Mouse (Mus musculus) testis, postnatal 10 days (tissue): ENCODE data around the gene Mrto4.
"Not testable (repeated sequence)": the region's sequence is repeated elsewhere in the genome, so short reads cannot be mapped to it uniquely, and the experiment has no call there.

Source experiments
- DNase-seq: peaks from one replicate; pipeline ENCODE4 v3.0.0; 2021; ENCODE audit warnings: low spot score

Gene Mrto4

GRCm38 (mm10) chr4:139351931-139352711 is at the start of gene Mrto4, which contains the start of the genes Emc1 and Ubr4:
Mrto4 (minus strand) TSS chr4:139352576.
Emc1 (plus strand) TSS chr4:139352587.
Ubr4 (plus strand) TSS chr4:139352609.
- peak; percentile 89 for DNase-seq

DNA sequence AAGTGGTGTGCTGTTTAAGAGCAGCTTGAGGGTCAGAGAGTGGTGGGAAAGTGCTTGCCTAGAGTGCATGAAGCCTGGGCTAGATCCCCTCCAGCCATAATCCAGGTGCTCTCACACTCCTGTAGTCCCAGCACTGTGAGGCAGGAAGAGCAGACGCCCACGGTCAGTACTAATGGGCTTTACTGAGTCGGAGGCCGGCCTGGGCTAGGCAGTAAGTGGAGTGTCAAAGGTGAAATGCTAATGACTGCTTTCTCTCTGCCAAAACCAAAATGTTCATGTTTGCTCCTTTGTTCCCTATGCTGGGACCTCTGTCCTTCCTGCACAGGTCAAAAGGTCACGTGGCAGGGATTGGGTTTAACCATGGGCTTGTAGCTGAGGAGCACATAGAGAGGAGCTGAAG is 48.1 kb upstream of the Mrto4 start:
- DNase-seq: no peak

DNA sequence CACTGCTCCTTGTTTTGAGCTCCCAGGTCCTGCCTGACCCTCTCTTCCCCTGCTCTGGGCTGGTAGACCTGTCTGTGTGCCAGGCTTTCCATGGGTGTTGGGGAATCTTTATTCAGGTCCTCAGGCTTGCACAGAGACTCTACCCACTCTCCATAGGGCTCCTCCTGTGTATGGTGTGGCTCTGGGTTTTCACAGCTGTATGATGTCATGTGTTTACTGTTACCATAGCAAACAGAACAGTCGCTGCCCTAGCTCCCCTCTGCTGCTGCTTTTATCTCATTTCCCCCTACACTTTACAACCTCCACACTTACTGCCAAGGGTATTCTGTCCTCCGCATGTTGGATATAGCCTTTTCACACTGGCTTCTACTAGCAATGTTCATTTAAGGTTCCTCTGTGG is 43.1 kb upstream of the Mrto4 start:
- no peak for DNase-seq

DNA sequence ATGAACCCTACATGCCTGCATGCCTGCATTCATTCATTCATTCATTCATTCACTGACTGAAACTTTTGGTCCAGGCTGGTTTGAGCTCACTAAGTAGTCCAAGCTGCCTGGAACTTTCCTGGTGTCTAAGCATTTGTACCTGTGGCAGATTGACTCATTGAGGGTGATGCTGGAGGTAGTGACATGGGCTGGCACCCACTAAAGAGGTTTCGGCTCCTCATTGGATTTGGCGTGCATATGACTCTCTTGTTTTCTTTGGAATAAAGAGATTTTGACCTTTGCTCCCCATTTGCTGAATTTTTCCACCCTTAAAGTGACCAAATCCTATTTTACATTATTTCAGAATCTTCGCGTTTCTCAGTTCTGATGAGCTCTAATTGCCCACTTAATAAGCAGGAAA is 37.2 kb upstream of the Mrto4 start:
- no peak for DNase-seq

DNA sequence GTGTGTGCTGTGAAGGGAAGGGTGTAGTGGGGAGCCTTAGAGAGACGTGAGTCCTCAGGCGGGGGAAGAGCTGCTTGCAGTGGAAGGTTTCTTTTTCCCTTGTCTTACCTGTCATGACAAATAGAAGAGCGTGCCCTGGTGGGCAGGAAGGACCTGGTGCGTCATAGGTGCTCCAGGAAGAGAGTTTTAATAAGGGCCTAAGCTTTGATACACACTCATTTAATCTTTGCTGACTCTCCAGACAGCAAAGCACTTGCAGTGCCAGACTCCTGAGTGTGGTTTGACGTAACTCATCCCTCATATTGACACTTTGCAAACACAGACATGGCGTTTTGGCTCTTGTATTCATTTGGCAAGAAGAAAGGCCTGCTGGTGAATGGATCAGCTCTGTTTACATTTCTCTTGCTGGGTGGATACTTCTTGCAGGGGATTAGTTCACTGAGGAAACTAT is 34.5 kb upstream of the Mrto4 start:
- DNase-seq: no peak

- not testable (repeated sequence) for DNase-seq
Measured at GRCm38 (mm10) chr4:139385841-139386240, 33.5 kb upstream of the Mrto4 start.

DNA sequence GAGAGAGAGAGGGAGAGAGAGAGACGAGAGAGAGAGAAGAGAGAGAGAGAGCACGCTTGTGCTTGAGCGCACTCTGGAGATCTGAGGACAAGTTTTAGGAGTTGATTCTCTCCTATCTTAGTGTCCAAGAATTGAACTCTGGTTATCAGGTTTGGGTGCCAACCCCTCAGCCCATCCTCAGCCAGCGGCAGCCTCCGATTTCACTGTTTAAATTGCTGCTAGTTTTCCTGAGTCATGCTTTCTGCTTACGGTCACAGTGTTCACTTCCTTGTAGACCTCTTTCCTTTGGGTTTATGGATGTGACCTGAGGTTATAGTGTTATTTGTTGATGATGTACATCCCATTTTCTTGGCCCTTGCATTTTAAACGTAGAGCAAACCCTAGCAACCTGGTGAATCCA is 29.9 kb upstream of the Mrto4 start:
- DNase-seq: no peak

DNA sequence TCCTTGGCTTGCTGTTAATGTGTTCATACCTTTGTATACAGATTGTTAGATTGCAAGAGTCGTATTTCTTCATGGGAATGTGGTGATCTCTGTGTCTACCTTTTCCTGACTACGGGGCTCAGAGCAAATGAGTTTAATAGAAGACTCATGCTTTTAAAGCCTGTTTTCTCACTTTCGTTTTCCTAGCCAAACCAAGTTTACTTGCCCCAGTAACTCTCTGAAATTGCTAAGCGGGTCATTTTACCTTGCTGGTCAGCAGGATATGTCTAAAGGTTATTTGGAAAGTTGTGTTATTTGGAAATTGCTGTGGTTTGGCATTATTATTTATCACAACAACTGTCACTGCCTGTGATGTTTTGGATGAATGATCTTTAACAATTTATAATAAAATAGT is 29.1 kb upstream of the Mrto4 start:
- no peak for DNase-seq

DNA sequence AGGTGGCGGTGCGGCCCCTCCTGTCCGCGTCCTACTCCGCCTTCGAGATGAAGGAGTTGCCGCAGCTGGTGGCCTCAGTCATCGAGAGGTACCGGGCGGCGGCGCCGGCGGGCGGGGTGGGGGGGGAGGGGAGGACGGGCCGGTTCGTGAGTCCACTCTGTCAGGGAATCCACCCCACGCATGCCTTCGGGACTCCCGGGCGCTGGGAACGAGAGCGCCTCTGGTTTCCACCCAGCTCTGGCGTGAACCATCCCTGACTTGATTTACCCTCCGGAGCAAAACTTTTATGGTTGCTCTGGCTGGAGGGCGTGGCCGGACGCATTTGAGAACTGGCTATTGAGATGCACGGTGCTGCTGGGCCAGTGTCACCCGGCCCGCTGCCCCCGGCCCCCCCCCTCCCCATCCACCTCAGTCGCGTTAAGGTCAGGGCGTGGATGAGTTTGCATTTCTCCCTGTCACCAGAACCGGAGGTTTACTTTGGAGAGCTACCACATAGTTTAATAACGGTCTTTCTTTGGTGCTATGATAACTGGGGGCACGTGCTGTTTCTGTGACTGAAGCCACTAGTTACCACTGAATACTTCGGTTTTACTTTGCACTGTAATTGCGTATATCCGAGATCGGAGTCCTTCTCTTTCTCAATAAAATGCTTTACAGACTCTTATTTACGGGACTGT is 28.5 kb upstream of the Mrto4 start:
- peak; percentile 60 for DNase-seq

- DNase-seq: peak; percentile 100
Measured at GRCm38 (mm10) chr4:139380207-139380748, 27.9 kb upstream of the Mrto4 start.

DNA sequence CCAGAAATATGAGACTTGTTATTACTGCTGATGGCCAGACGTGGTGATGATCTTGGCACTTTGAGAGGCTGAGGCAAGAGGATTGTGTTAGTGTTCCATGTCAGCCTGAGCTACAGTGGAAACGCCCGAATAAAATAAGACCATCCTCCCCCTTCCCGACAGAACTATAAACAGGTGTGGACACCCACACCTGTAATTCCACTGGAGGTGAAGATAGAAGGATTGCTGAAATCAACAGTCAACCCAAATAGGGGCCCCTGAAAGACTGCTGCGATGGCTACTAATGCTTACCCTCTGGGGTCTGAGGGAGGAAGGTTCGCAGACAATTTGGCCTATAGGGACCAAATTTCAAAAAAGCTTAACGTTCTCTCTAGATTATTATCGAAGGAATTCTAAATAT is 27.3 kb upstream of the Mrto4 start:
- DNase-seq: no peak

- DNase-seq: no peak
Measured at GRCm38 (mm10) chr4:139373531-139373930, 21.2 kb upstream of the Mrto4 start.

- DNase-seq: no peak
Measured at GRCm38 (mm10) chr4:139373130-139373529, 20.8 kb upstream of the Mrto4 start.

DNA sequence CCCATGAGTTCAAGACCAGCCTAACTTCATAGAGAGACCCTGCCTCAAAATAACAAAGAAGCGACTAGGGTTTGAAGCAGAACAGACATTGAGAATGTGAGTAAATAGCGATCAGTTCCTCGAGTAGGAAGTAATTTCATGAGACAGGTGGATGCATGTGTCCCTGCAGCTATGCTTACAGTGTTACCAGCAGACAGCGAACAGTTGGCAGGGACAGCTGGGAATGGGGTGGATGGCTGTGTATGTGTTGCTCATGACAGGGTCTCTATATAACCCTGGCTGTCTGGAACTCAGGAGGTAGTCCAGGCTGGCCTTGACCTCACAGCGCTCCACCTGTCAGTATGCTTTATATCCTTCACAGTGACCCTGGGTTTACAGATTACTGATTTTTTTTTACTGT is 15.7 kb upstream of the Mrto4 start:
- DNase-seq: no peak

GRCm38 (mm10) chr4:139367336-139367735 is 15.0 kb upstream of the Mrto4 start:
- DNase-seq: no peak

DNA sequence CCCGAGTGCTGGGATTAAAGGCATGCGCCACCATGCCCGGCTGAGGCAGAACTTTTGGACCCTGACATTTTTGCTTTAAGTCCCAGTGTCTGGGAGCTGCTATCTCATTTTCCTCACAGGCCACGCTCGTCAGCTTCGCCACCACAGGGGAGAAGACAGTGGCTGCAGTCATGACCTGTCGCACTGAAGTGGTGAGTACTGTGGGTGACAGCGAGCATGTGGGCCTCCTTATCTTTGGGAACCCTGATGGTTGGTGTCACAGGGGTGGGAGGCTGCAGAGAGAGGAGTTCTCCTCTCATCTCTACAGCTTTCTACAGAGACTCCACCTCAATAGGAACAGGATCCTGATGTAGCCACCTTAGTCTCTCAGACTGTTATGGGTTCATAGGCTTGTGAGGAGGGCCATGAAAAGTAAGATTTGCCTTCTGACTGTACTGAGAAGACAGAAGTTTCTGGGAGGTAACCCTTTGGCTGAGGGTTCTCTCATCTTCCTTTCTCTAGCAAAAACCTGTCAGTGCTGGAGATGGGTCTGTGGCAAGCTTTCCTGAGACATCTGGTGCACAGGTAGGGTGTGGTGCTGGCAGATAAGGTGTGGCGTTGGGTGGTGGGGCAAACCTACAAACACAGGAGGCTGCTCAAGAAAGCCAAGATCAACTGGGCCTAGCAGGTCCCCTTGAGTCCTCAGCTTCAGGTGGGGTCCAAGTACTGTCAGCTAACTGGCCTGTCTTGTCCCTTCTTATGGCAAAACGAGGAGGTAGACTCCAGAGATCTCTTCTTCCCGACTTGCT is 8.6 kb upstream of the Mrto4 start:
- DNase-seq: no peak

DNA sequence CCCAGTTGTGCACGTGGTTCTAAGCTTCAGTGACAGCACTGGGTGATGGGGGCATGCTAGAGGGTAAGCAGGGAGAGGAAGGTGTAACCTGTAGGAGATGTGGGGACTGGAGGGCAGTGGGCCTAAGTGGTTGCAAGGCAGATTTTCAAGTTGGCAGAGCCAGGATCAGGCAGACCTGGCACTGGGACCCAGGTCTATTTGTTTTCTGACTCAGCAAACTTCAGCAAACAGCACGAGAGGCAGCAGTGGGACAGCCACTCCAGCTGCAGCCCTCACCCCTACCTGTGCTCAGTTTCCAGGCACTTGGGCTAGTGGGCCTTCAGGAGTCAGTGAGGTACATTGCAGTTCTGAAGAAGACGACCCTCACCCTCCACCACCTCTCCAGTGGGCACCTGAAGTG is 4.8 kb upstream of the Mrto4 start:
- DNase-seq: no peak

GRCm38 (mm10) chr4:139352832-139353231 is 456 bp upstream of the Mrto4 start:
- no peak for DNase-seq

- no peak for DNase-seq
Measured at GRCm38 (mm10) chr4:139345416-139346019, 6.9 kb downstream of the Mrto4 start.

DNA sequence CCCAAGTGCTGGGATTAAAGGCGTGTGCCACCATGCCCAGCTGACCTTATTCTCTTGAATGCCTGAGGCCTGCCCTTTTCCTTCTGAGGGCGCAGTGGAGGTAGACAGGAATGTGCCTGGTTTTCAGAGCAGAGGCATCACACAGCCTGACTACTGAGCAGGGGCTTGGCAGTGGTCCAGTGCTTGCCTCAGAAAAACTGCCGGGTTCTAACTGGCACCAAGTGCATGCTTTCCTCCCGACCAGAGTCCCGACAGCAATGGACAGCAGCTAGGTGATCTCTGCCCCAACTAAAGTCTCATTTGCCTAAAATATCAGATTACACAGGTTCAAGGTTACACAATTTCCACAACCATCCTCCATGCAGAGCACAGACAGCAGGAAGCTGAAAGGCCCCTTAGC is 8.7 kb downstream of the Mrto4 start:
- peak; percentile 66 for DNase-seq

- peak; percentile 86 for DNase-seq
Measured at GRCm38 (mm10) chr4:139341556-139342233, 10.7 kb downstream of the Mrto4 start.
